Mouse (Mus musculus): ENCODE data around the gene Mfn1. TPM values are rescaled to one million over a fixed set of nuclear protein-coding genes. Genes with fewer than 3 reads are reported as not detected.

Mfn1 gene
- total RNA-seq, 2 experiments from 2014 or later, result 432 to 477 TPM

GRCm38 (mm10) chr3:32599328-32599727, 70.1 kb downstream of the Mfn1 start:
- intact Hi-C loops (cut with DNase I), result no loop called here
- no peak for DNase-seq

DNA sequence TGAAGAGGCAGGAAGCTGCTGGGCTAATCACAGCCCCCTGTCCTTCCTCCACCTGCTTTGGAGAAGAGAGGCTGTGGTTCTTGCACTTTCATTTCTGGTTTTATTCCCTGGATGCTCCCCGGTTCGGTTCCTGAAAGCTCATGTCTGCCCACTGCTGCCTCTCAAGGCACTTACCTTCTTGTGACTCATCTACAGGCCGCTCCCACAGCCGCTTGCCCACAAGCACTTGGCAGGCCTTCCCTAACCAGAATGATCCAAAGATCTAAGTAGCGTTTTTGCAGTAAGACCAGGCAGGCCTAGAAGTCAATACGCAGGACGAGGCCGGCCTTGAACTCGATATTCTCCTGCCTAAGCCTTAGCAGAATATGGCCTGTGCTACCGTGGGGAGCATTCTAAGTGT, 71.8 kb downstream of the Mfn1 start:
- DNase-seq, result no peak
- intact Hi-C loops (cut with DNase I), result no loop called here

- intact Hi-C loops (cut with DNase I), result no loop called here
- DNase-seq, result no peak
Observed at GRCm38 (mm10) chr3:32609233-32609632, 80.0 kb downstream of the Mfn1 start.

DNA sequence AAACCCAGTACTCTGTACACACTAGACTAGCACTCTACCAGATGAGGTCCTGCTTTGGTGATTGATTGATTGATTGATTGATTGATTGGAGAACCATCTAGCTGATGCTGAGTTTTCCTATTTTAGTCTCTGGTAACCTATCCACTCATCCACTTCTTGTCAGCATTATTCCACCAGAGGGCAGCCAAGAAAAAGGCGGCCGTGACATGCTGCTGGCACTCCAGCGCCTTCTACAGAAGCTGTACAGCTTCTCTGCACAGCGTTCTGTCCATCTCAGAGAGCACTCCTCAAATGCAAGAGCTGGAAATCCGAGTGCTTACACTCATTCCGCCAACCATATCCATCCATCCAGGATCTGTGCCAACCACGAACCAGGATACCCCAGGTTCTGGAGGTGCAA, 81.3 kb downstream of the Mfn1 start:
- intact Hi-C loops (cut with DNase I), result loop anchor here (1.0 kb wide), 1 partner anchor 88 kb away; no protein-coding TSS in a partner anchor

DNA sequence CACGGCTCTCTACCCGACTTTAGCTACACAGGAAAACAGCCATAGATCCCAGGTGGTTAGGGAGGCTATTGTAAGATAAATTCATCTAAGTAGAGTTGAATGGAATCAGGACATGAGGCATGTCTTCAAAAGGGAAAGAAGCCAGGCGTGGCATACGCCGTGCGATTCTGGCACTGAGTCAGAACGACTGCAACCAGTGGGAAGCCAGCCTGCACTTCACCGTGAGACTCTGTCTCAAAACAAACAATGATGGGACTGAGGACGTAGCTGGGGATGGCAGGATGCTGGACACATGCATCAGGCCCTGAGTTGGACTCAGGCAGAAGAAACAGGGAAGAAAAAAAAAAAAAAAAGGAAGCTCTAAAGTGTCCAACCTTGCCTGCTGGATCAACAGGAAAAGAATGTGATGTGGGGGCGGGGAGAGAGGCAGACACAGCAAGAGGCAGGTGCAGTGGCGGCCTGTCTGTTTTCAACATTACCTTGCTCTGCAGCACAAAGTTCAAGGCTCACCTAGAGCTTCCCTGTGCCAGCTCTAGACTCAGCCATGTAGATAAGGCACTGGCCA, 82.4 kb downstream of the Mfn1 start:
- intact Hi-C loops (cut with DNase I), result no loop called here
- DNase-seq, result no peak

More for the DNA sequence above, 81.3 kb downstream of the Mfn1 start:
- DNase-seq, result peak; percentile 47 to 51

- intact Hi-C loops (cut with DNase I), result loop anchor here (5.0 kb wide), 1 partner anchor 43 kb away; no protein-coding TSS in a partner anchor
- no peak for DNase-seq
Observed at GRCm38 (mm10) chr3:32614786-32615185, 85.5 kb downstream of the Mfn1 start.

GRCm38 (mm10) chr3:32615376-32615775, 86.1 kb downstream of the Mfn1 start:
- intact Hi-C loops (cut with DNase I), result loop anchor here (5.0 kb wide), 1 partner anchor 42 kb away; no protein-coding TSS in a partner anchor
- no peak for DNase-seq

GRCm38 (mm10) chr3:32616006-32616330, 86.7 kb downstream of the Mfn1 start:
- intact Hi-C loops (cut with DNase I), result loop anchor here (5.0 kb wide), 1 partner anchor 41 kb away; no protein-coding TSS in a partner anchor

DNA sequence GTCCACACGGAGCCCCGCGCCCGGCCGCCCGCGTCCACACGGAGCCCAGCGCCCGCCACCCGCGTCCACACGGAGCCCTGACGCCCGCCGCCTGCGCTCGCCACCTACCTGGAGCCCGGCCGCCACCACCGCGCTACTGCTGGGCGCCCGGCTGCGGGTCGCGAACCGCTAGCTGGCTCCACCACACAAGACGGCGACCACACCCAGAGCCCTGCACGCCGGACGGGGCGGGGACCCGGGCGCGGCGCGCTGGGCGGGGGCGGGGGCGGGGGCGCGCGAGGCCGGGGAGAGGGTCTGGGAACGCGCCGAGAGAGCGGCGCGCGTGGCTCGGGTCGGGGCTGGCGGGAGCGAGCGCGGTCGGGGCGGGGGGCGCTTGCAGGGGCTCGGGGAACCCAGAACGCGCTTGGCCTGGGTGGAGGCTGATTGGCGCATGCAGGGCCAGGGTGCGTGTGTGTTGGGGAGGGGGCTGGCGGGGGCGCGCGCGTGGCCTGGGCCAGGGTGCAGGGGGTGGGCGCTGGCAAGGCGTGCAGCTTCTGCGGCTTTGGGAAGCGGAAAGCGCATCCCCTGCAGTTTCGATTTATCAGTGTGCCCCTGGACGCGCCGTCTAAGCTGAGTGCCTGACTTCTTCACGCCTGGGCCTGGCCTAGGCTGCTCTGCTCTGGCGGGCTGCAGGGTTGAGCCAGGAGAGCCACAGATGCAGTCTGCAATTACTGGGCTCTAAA, 87.2 kb downstream of the Mfn1 start, which contains the start of gene Gnb4:
Gene Gnb4, minus strand, starts transcription at position 255 of the 722 bp plus-strand sequence.
- intact Hi-C loops (cut with DNase I), result loop anchor here (5.0 kb wide), 1 partner anchor 41 kb away; no protein-coding TSS in a partner anchor
- DNase-seq, result peak; percentile 59 to 62

More at GRCm38 (mm10) chr3:32616006-32616330, 86.7 kb downstream of the Mfn1 start:
- no peak for DNase-seq

GRCm38 (mm10) chr3:32617053-32617642, 87.9 kb downstream of the Mfn1 start:
- intact Hi-C loops (cut with DNase I), result loop anchor here (5.0 kb wide), 1 partner anchor 40 kb away; no protein-coding TSS in a partner anchor
- DNase-seq, result no peak

DNA sequence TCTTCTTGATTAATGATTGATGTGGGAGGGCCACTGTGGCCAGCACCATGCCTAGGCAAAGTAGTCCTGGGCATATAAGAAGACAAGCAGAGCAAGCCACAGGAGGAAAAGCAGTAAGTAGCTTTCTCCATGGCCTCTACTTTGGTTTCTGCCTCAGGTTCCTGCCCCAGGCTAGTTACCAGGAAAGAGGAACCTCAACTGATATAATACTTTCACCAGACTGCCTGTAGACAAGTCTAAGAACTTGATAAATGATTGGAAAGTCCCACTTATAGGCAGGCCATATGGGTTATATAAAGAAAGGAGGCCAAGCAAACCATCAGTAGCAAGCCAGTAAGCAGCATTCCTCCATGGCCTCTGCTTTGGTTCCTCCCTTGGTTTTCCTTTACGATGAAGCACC, 92.4 kb downstream of the Mfn1 start:
- no peak for DNase-seq
- intact Hi-C loops (cut with DNase I), result no loop called here

GRCm38 (mm10) chr3:32622106-32622505, 92.8 kb downstream of the Mfn1 start:
- intact Hi-C loops (cut with DNase I), result no loop called here

GRCm38 (mm10) chr3:32628141-32628540, 98.9 kb downstream of the Mfn1 start:
- intact Hi-C loops (cut with DNase I), result no loop called here

More at GRCm38 (mm10) chr3:32622106-32622505, 92.8 kb downstream of the Mfn1 start:
- DNase-seq, result no peak

More at GRCm38 (mm10) chr3:32628141-32628540, 98.9 kb downstream of the Mfn1 start:
- no peak for DNase-seq

Other genes with a start within 250 kb of the Mfn1 start
- gene Zmat3, start 163.5 kb upstream of the Mfn1 start, total RNA-seq (2021), result 1 to 10 TPM; 6.1 to 6.4 TPM
- gene Pik3ca, start 131.8 kb upstream of the Mfn1 start, total RNA-seq (2021), result 10 to 100 TPM; 48.4 to 52.2 TPM
- not detected for gene Kcnmb3, start 37.2 kb upstream of the Mfn1 start, total RNA-seq (2021)
- gene Zfp639, start 19.2 kb upstream of the Mfn1 start, total RNA-seq (2021), result 10 to 100 TPM; 27.3 to 31.6 TPM
- 10 to 100 TPM; 15.7 to 16.2 TPM for gene Gnb4, start 87.1 kb downstream of the Mfn1 start, total RNA-seq (2021)
- gene Actl6a, start 176.8 kb downstream of the Mfn1 start, total RNA-seq (2021), result 10 to 100 TPM; 21.8 to 22.4 TPM
- 100 to 1,000 TPM; 896 to 938 TPM for gene Ndufb5, start 207.5 kb downstream of the Mfn1 start, total RNA-seq (2021)
- gene Mrpl47, start 208.1 kb downstream of the Mfn1 start, total RNA-seq (2021), result 10 to 100 TPM; 30.4 to 34.3 TPM